Mouse (Mus musculus) spleen, embryonic (tissue): ENCODE measurements at regions not wholly inside any gene's neighbourhood (a gene's known extent, or its start where the extent isn't known, plus 50 kb on each side); places are given as distances from the start of the nearest gene placed in this dataset.

Experiments
- CTCF ChIA-PET: fragments of 350-600 bp; sonication (Branson Sonifier 250); formaldehyde crosslinking; loops from one replicate; lab custom pipeline; 2022; lab: Charles Lee

DNA sequence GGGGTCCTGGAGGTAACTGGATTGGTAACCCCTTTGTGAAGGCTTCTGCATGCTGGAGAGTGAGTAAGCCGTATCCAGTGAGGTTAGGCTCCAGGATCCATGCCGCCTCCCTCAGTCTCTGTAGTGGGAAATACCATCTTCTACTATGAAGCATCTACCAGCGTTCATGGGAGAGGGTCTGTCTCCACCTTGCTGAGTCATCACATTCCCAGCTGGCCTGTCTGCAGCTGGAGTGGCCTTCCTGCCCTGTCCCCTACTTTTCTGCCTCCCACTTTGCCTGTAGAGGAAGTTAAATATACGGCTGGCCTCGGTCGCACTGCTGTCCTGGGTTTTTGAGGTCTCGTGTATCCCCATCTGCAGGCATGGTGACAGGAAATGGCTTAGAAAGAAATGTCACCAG, 78.0 kb upstream of the Sec14l1 start:
- CTCF ChIA-PET = interaction anchor here (0.6 kb wide), 1 partner anchor 40 kb away, joined by 3 read pairs; no protein-coding TSS in a partner anchor

DNA sequence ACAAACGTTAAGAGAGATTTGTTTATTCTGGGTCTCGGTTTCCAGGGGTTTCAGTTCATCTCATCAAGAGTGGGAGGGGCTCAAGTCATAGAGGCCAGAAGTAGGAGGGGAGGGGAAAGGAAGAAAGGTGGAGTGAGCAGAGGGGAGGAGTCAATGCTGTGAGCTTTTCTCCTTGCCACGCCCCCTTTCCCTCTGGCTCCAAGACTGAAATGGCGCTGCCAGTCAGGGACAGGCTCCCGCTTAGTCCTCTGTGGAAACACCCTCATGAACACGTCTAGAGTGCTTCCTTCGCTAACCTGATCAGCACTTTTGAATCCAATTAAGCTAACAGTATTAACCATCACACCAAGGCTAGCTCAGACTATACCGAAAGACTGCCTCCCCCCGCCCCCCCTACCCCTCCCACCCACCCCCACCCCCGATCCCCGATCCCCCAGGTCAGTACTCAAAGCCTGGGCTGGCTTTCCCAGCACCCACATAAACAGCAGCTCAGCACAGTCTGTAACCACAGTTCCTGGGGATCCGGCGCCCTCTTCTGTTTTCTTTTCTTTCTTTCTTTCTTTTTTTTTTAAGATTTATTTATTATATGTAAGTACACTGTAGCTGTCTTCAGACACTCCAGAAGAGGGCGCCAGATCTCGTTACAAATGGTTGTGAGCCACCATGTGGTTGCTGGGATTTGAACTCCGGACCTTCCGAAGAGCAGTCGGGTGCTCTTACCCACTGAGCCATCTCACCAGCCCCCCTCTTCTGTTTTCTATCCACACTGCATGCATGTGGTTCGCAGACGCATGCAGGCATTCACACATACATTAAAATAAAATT, 76.5 kb upstream of the Sec14l1 start:
- CTCF ChIA-PET = interaction anchor here (0.6 kb wide), 1 partner anchor 153 kb away, joined by 11 read pairs; no protein-coding TSS in a partner anchor

DNA sequence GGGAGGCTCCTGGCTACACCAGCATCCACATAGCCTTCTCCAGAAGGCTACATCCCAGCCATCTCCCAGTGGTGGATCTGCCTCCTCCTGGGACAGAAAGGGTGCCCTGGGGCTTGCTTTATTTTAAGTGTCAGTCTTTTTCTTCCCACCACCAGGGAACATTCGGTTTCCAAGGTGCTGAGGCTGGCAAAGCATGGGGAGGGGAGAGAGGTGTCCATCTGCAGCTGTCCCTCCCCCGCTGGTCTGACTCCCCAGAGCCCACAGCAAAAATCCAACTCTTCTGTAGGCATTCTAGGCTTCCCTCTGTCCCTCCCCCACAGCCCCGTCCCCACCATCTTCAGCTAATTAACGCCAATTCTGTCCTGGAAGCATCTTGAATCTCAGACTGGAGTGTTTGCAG, 74.1 kb upstream of the Sec14l1 start:
- CTCF ChIA-PET = no interaction called here

DNA sequence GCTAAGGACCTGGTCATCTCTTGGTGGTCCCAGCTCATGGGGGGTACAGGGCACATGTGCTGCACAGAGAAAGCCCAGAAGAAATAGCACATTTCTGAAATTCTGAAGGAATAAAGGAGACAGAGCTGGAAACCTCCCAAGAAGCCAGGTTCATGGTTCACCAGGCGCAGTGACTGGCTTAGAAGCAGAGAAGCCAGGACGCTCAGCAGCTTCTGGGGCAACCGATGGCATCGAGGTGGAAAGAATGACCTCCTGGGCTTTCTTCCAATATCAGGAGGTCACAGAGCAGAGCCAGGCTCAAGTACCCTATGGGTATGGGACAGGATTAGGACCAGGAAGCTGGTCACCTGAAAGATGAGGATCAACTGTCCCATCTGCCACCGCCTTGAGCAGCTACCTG, 72.6 kb upstream of the Sec14l1 start:
- CTCF ChIA-PET = no interaction called here

DNA sequence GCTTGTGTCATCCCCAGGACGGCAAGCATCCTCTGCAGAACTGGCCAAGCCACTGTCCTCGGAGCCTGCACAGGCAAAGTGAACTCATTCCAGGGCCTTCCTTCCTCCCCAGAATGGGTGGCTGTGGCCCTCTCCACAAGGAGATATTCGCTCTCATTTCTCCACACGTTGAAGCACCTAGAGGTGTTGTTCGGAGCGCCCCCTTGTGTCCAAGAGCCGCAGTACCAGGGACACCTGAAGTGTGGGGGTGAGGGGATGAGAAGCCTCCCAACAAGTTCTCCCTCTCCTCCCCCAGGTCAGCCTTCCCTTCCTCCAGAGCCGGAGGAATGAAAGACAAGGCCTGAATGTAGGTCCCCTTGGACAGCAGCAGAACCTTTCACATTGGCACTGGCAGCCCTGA, 71.4 kb upstream of the Sec14l1 start:
- CTCF ChIA-PET = interaction anchor here (0.6 kb wide), 1 partner anchor 47 kb away, joined by 9 read pairs; no protein-coding TSS in a partner anchor

DNA sequence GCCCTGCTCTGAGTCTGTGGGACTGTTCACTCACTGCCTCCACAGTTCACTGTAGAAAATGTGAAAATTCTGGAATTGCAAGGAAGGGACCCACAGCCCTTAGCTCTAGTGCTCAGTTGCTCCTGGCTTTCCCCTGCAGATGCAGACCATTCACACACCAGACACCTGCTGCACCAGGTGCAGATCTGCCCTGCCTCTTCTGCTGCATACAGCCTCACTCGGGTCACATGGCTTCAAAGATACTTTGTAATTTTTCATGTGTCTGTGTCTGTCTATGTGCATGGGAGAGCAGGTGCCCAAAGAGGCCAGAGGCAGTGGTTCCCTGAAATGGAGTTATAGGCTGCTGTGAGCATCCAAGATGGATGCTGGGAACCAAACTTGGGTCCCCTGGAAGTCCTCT, 70.2 kb upstream of the Sec14l1 start:
- CTCF ChIA-PET = no interaction called here

DNA sequence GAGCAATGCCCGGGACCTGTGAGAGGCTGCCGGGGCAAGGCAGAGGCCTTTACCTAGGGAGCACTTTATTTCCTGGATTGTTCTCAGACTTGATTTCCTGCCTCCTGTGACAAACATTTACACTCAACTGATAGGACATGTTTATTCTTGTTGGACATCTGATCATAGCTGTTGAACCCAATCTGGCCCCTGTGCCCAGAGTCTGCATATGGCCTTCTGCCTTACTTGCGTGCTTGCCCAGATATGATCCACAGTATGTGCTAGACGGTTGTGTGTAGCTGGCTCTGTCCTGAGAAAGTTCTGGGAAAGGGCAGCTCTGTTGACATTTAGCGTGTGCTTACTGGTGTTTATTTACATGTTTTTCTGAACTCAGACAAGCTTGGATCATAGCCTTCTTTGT, 68.3 kb upstream of the Sec14l1 start:
- CTCF ChIA-PET = no interaction called here

DNA sequence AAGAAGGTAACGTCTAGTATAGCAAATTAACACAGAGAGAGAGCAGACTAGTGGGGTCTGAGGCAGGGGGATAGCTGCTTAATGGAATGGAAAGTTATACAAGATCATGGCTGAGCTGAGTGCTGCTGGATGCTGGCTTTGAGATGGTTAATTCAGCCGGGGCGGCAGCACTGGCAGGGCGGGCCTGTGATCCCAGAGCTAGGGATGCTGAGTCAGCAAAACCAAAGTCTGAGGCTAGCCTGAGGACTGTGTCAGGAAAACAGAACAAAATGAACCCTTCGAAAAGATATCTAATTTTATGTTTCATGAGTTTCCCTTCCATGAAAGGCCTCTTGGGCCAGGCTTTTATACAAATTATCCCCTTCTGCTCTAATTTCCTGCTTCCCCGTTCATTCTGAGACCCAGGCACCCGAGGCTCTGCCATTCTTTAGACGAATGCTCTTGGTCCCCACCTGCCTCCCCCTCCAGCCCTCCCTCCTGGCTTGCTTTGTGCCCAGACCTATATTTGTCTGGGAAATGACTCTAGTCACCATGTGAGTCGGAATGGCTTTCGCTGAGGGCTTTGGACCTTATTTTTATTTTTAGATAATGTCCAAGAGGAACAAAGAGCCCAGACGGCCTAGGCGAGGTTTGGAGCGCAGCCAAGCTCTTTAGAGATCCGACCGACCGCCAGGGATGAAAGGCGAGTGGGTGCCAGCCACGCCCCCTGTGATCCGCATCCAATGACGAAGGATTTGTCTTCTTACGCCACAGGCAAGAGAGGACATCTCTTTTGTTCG, 67.6 kb upstream of the Sec14l1 start:
- CTCF ChIA-PET = no interaction called here

DNA sequence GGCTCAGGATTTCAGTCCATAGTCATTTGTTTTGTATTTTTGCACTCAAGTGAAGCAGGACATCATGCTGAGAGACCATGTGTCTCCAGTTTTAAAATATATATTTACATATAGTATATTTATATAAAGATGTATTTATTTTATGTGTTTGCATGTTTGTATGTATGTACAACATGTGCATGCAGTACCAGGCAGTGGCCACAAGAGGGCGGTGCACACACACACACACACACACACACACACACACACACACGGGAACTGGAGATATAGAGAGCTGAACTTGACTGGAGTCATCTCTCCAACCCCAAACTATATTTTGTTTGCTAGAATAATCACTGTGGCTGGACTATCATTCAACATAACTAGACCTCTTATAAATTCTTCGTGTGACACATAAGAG, 66.1 kb upstream of the Sec14l1 start:
- CTCF ChIA-PET = interaction anchor here (0.7 kb wide), 1 partner anchor 76 kb away, joined by 6 read pairs; no protein-coding TSS in a partner anchor

DNA sequence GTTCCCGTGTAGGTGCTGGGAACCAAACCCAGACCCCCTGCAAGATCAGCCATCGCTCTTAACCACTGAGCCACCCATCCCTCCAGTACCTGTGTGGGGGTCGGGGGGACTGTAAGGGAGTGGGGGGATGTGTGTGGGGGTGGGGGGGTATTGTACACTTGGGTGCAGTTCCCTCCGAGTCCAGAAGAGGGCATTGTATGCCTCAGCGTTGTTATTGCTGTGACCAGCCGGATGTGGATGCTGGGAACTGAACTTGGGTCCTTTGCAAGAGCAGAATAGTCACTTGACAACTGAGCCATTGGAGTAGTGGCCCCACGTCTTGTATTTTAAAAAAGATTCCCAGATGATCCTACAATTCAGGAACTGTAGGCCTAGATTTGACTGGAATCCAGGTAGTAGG, 64.2 kb upstream of the Sec14l1 start:
- CTCF ChIA-PET = no interaction called here

DNA sequence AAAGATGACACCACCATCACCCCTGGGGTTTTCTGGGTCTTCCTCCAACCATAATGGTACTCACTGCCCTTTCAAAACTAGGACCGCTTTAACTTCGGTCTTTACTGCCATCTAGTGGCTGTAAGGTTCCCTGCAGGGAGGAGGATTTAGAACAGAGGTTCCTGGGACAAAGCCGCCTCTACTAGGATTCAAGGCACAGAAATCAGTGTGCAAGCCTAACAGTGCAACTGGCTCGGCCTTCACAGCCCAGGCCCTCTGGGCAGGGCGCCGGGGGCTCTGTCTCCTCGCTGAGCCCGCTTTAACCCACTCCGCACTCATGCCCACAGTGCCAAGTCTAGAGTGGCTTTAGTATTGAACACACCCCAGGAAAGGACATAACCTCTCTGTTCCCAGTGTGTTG, 58.0 kb upstream of the Sec14l1 start:
- CTCF ChIA-PET = interaction anchor here (1.1 kb wide), 1 partner anchor 26 kb away, joined by 3 read pairs; no protein-coding TSS in a partner anchor

DNA sequence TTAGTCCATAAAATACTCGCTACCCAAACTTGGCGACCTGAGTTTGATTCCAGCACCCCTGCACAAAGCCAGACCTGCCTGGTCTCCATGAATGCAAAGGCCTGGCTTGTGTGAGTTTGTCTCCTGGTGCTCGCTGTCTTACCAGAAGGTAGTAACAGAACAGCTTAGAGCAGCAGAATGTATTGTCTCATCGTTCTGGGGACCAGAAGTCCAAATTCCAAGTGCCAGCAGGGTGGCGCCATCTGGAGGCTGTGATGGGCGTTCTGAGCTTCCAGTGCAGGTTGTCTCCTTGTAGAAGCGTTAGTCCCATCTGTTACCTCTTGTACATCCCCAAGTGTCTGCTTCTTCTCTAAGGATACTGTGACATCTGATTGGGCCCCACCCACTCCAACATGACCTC, 57.5 kb upstream of the Sec14l1 start:
- CTCF ChIA-PET = interaction anchor here (0.6 to 1.1 kb wide), 2 partner anchors 26 to 143 kb away, joined by 3 to 6 read pairs; no protein-coding TSS in a partner anchor

DNA sequence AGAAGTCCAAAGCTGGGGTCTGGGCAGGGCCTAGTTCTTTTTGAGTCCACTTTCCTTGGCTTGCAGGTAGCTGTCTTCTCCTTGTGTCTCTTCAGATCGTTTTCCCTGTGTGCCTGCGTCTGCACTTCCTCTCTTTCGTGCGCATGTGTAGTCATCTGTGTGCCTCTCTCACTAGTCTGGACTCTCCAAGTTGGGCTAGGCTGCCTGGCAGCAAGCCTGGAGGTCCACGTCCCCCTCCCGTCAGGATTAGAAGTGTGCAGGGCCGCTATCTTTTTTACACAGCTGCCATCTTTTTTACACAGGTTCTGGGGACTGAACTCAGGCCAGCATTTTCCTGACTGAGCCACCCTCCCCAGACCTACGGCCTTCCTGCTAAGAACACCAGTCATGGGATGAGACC, 55.8 kb upstream of the Sec14l1 start:
- CTCF ChIA-PET = no interaction called here

DNA sequence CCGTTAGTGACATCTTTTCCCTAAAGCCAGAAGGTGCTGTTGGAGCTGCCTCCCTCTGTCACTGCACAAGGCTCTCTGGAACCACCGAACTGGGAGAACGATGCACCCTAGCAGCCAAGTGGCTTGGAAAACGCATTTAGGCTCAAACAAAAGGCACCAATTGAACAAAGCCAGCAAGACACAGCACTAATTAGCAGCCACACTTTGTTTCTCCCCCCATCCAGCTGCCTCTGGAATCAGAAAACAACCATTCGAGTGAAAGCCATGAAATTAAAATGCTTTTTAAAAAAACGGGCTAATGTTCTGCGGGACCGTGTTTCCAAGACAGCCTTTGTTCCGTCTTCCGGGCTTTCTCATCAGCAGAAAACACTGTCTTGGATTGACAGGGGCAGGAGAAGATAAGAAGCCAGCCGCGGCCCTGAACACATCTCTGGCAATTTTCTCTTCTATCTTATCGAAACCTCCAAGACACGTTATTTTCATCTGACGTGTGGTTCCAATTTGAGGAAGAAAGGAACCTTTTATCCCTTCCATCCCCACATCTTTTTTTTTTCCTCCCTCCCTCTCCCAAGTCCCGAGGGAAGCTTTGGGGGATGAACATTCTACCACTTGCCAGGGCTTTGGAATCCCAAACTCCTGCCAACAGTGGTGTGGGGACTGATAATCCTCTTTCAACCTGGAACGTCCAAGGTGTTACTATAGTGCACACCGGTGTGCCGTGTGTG, 54.8 kb upstream of the Sec14l1 start:
- CTCF ChIA-PET = interaction anchor here (0.6 kb wide), 1 partner anchor 168 kb away, joined by 4 read pairs; no protein-coding TSS in a partner anchor

DNA sequence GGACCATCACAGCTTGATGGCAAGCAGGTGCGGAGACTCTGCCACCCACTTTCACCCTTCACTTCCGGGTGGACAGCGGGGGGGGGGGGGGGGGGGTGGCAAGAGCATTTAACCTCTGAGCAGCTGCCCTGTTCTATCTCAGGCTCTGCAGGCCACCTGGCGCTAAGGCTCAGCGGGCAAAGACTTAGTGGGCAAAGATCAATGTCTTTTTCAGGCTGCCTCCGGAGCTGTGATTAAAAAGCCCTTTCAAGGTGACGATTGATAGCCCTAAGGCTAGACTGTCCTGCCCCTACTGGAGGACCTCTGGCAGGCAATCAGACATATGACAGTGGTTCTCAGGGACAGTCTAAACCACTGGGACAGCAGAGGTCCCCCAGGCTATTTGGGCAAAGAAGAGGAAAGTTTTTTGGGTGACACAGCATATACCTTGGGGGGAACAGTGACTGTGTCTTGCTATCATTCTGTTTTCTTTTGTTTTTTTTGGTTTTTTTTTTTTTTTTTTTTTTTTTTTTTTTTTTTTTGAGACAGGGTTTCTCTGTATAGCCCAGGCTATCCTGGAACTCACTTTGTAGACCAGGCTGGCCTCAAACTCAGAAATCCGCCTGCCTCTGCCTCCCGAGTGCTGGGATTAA, 54.1 kb upstream of the Sec14l1 start:
- CTCF ChIA-PET = interaction anchor here (0.6 kb wide), 2 partner anchors 10 to 169 kb away, joined by 3 to 4 read pairs; no protein-coding TSS in a partner anchor

DNA sequence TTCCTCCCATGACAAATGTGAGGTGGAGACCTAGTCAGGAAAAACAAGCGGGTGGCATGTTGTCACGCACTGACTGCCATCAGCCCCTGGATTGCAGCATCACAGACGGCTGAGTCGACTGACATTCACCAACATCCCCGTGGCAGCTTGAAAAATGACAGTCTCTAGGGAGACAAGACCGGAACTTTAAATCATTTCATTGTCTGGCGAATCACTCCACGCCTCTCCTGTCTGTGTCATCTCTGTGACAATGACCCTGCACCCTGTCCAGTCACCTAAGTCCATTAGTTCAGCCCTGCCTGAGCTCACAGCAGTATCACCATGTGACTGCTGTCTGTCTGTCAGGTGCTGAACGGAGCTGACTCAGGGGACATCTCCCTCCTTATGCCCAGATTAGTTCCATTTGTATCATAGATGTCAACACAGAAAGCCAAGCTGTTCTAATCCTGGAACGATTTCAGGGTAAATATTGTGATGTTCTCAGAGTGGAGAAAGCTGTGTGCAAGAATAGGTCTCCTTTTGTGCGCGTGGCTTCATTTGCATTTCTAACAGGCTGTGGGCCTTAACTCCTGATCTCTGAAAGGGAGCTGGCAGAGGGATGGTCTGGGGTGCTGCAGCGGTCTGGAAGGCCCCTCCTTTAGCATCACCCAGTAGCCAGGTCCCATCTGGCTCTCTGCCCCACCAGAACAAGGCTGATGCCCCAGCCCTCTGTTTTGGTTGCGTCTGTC, 52.0 kb upstream of the Sec14l1 start:
- CTCF ChIA-PET = interaction anchor here (0.7 kb wide), 1 partner anchor 412 kb away, joined by 3 read pairs; no protein-coding TSS in a partner anchor
